Mouse (Mus musculus) liver, embryonic 16.5 days (tissue): ENCODE data around the gene Ddi2. TPM values are rescaled to one million over a fixed set of nuclear protein-coding genes. Genes with fewer than 3 reads are reported as not detected.

ENCODE experiments used
- ATAC-seq: fragments of 200-750 bp; cut with Nextera tagmentation; 2 replicates; pipeline ENCODE4 v1.8.0; 2017; ENCODE audit warnings: low read depth, mild to moderate bottlenecking, moderate number of reproducible peaks, moderate library complexity
- H3K27ac ChIP-seq: fragments of 300-500 bp; sonication (generic); 2 replicates; pipeline ENCODE4 v1.5.1; 2014; ENCODE audit warnings: mild to moderate bottlenecking, low read length
- H3K27me3 ChIP-seq: fragments of 300-500 bp; sonication (generic); 2 replicates; pipeline ENCODE4 v1.6.1; 2014; ENCODE audit warnings: low read depth, low read length, mixed read lengths; ENCODE audit not compliant: control insufficient read depth, insufficient read depth
- H3K36me3 ChIP-seq: fragments of 300-500 bp; sonication (generic); 2 replicates; pipeline ENCODE4 v1.6.1; 2014; ENCODE audit warnings: mild to moderate bottlenecking; ENCODE audit not compliant: control insufficient read depth, insufficient read depth
- H3K4me1 ChIP-seq: fragments of 300-500 bp; sonication (generic); 2 replicates; pipeline ENCODE4 v1.6.1; 2014; ENCODE audit warnings: low read depth, low read length, mixed read lengths; ENCODE audit not compliant: control insufficient read depth
- H3K4me2 ChIP-seq: fragments of 300-500 bp; sonication (generic); 2 replicates; pipeline ENCODE4 v1.6.1; 2014; ENCODE audit warnings: low read depth, low read length, mixed read lengths
- H3K4me3 ChIP-seq: fragments of 300-500 bp; sonication (generic); 2 replicates; pipeline ENCODE4 v1.5.1; 2014; ENCODE audit warnings: low read depth, mild to moderate bottlenecking, low read length
- H3K9ac ChIP-seq: fragments of 300-500 bp; sonication (generic); 2 replicates; pipeline ENCODE4 v1.6.1; 2014; ENCODE audit warnings: low read depth, low read length
- H3K9me3 ChIP-seq: fragments of 300-500 bp; sonication (generic); replicated peaks from 2 replicates; pipeline ENCODE4 v1.6.1; 2016; ENCODE audit warnings: low read length; ENCODE audit not compliant: control insufficient read depth
- WGBS: fragments of 180-500 bp; shearing (Covaris S2); extraction: QIAGEN DNeasy Blood & Tissue Kit; methylation state at CpG from one replicate; pipeline ENCODE4 v1.1.7; 2014; ENCODE audit not compliant: insufficient replicate concordance; 5-methylcytosine and 5-hydroxymethylcytosine counted together
- polyA plus RNA-seq: library from polyadenylated mRNA; unstranded; fragments of >200 nt; fragmentation: Nextera tagmentation; extraction: Ambion mirVana; gene quantifications from 2 replicates; pipeline ENCODE4 v1.2.1, GENCODE M21; 2015

The Ddi2 gene
- polyA plus RNA-seq, 1 experiment from 2014 or later, result 14.5 TPM

GRCm38 (mm10) chr4:141658846-141659484 lies 64.3 kb downstream of the Ddi2 start:
- Histone ChIP-seq H3K4me3 (no peak overlapping the region), H3K27ac (no peak overlapping the region), H3K9ac (no peak overlapping the region), H3K36me3 (no peaks in the 10 kb centered on the region), H3K4me1 (peaks cover 19% of the 10 kb centered on the region), H3K4me2 (no peak overlapping the region), H3K9me3 (no peaks in the 10 kb centered on the region), H3K27me3 (no peaks in the 10 kb centered on the region)
- no peak for ATAC-seq
- 73% methylated on average over 6 of the region's 6 CpGs for WGBS

GRCm38 (mm10) chr4:141656932-141657331 lies 66.3 kb downstream of the Ddi2 start:
- Histone ChIP-seq H3K27ac (0 out of 2 replicates have a peak overlapping the region, but pooled peaks have one; percentile 26), H3K27me3 (no peaks in the 10 kb centered on the region), H3K36me3 (no peaks in the 10 kb centered on the region), H3K4me3 (no peak overlapping the region), H3K9me3 (no peaks in the 10 kb centered on the region), H3K4me1 (peaks cover 11% of the 10 kb centered on the region; the same call in 1 of the 2 replicates), H3K4me2 (no peak overlapping the region), H3K9ac (no peak overlapping the region)
- ATAC-seq, result peak; percentile 68
- 77% methylated on average over 8 of the region's 8 CpGs for WGBS

- no peak overlapping the region; the same call in 1 of the 2 replicates for H3K27ac ChIP-seq
- H3K9ac ChIP-seq, result no peak overlapping the region
- no peak overlapping the region for H3K4me3 ChIP-seq
- 0 out of 2 replicates have a peak, but pooled peaks have one; percentile 12 for ATAC-seq
- no peaks in the 10 kb centered on the region for H3K27me3 ChIP-seq
- 41% methylated on average over 12 of the region's 12 CpGs for WGBS
- peaks cover 11% of the 10 kb centered on the region; the same call in 1 of the 2 replicates for H3K4me1 ChIP-seq
- no peaks in the 10 kb centered on the region for H3K36me3 ChIP-seq
- no peak overlapping the region for H3K4me2 ChIP-seq
- H3K9me3 ChIP-seq, result no peaks in the 10 kb centered on the region
These were observed 67.2 kb downstream of the Ddi2 start for GRCm38 (mm10) chr4:141655908-141656608.

- H3K9me3 ChIP-seq, result no peaks in the 10 kb centered on the region
- no peak overlapping the region for H3K4me2 ChIP-seq
- no peak overlapping the region for H3K9ac ChIP-seq
- peaks cover 11% of the 10 kb centered on the region; the same call in 1 of the 2 replicates for H3K4me1 ChIP-seq
- H3K27ac ChIP-seq, result no peak overlapping the region
- H3K4me3 ChIP-seq, result no peak overlapping the region
- 80% methylated on average over 6 of the region's 6 CpGs for WGBS
- H3K27me3 ChIP-seq, result no peaks in the 10 kb centered on the region
- no peak for ATAC-seq
- H3K36me3 ChIP-seq, result no peaks in the 10 kb centered on the region
These were observed 68.7 kb downstream of the Ddi2 start for GRCm38 (mm10) chr4:141654509-141654908.

GRCm38 (mm10) chr4:141653813-141654212 lies 69.4 kb downstream of the Ddi2 start:
- ATAC-seq, result no peak
- H3K4me1 ChIP-seq, result peaks cover 11% of the 10 kb centered on the region; the same call in 1 of the 2 replicates
- no peaks in the 10 kb centered on the region for H3K36me3 ChIP-seq
- H3K27ac ChIP-seq, result no peak overlapping the region
- no peaks in the 10 kb centered on the region for H3K9me3 ChIP-seq
- 87% methylated on average over 13 of the region's 13 CpGs for WGBS
- H3K4me3 ChIP-seq, result no peak overlapping the region
- no peak overlapping the region for H3K4me2 ChIP-seq
- H3K9ac ChIP-seq, result no peak overlapping the region
- no peaks in the 10 kb centered on the region for H3K27me3 ChIP-seq

- H3K4me1 ChIP-seq, result peaks cover 11% of the 10 kb centered on the region; the same call in 1 of the 2 replicates
These were observed 70.2 kb downstream of the Ddi2 start for GRCm38 (mm10) chr4:141653044-141653443.

GRCm38 (mm10) chr4:141651944-141652343 lies 71.3 kb downstream of the Ddi2 start:
- WGBS, result 85% methylated on average over 10 of the region's 10 CpGs
- no peak overlapping the region for H3K4me3 ChIP-seq
- no peaks in the 10 kb centered on the region for H3K9me3 ChIP-seq
- H3K27me3 ChIP-seq, result no peaks in the 10 kb centered on the region
- H3K36me3 ChIP-seq, result no peaks in the 10 kb centered on the region
- no peak overlapping the region for H3K27ac ChIP-seq
- peaks cover 9% of the 10 kb centered on the region; the same call in 1 of the 2 replicates for H3K4me1 ChIP-seq
- no peak for ATAC-seq
- H3K4me2 ChIP-seq, result no peak overlapping the region
- H3K9ac ChIP-seq, result no peak overlapping the region

More at GRCm38 (mm10) chr4:141653044-141653443, 70.2 kb downstream of the Ddi2 start:
- no peak overlapping the region for H3K4me3 ChIP-seq
- H3K27ac ChIP-seq, result no peak overlapping the region
- H3K9ac ChIP-seq, result no peak overlapping the region
- WGBS, result 56% methylated on average over 8 of the region's 8 CpGs
- no peak overlapping the region for H3K4me2 ChIP-seq
- no peak for ATAC-seq
- no peaks in the 10 kb centered on the region for H3K9me3 ChIP-seq
- H3K36me3 ChIP-seq, result no peaks in the 10 kb centered on the region
- no peaks in the 10 kb centered on the region for H3K27me3 ChIP-seq

GRCm38 (mm10) chr4:141651286-141651685 lies 71.9 kb downstream of the Ddi2 start:
- Histone ChIP-seq H3K36me3 (no peaks in the 10 kb centered on the region), H3K4me2 (no peak overlapping the region), H3K4me3 (no peak overlapping the region), H3K9me3 (no peaks in the 10 kb centered on the region), H3K4me1 (peaks cover 4% of the 10 kb centered on the region; the same call in 1 of the 2 replicates), H3K9ac (no peak overlapping the region), H3K27ac (no peak overlapping the region), H3K27me3 (no peaks in the 10 kb centered on the region)
- whole genome bisulfite sequencing, result 79% methylated on average over 6 of the region's 6 CpGs
- ATAC-seq, result no peak

GRCm38 (mm10) chr4:141649244-141649643 lies 74.0 kb downstream of the Ddi2 start:
- H3K4me3 ChIP-seq, result no peak overlapping the region
- ATAC-seq, result no peak
- H3K27ac ChIP-seq, result no peak overlapping the region
- H3K9ac ChIP-seq, result no peak overlapping the region
- no peaks in the 10 kb centered on the region for H3K36me3 ChIP-seq
- H3K4me1 ChIP-seq, result no peaks in the 10 kb centered on the region; the same call in 1 of the 2 replicates
- H3K4me2 ChIP-seq, result no peak overlapping the region
- no peaks in the 10 kb centered on the region for H3K27me3 ChIP-seq
- no peaks in the 10 kb centered on the region for H3K9me3 ChIP-seq
- 69% methylated on average over 6 of the region's 6 CpGs for WGBS
